Mouse (Mus musculus): ENCODE measurements around the gene Pias3. TPM values are rescaled to one million over a fixed set of nuclear protein-coding genes. Genes with fewer than 3 reads are reported as not detected.

The Pias3 gene
- polyA plus RNA-seq, 1 experiment from 2014 or later, result 45.2 TPM

GRCm38 (mm10) chr3:96692506-96692905 lies 3.7 kb upstream of the Pias3 start:
- H3K9me3 ChIP-seq (ENCODE audit: control insufficient read depth, low read length), result no peaks in the 10 kb centered on the region
- WGBS, result 9% methylated on average over 3 of the region's 3 CpGs
- H3K9ac ChIP-seq (ENCODE audit: low read length), result no peak overlapping the region
- H3K27ac ChIP-seq (ENCODE audit: low read depth, low read length), result no peak overlapping the region
- no peaks in the 10 kb centered on the region for H3K27me3 ChIP-seq (ENCODE audit: control insufficient read depth, insufficient read depth, low read length)
- H3K36me3 ChIP-seq (ENCODE audit: control insufficient read depth, insufficient read depth, low read length), result no peaks in the 10 kb centered on the region
- H3K4me1 ChIP-seq (replicated peaks; ENCODE audit: control insufficient read depth, insufficient read depth, low read length), result no peaks in the 10 kb centered on the region
- no peak overlapping the region for H3K4me2 ChIP-seq (ENCODE audit: low read depth, low read length, severe bottlenecking)
- ATAC-seq (replicated peaks; ENCODE audit: low FRiP score) (no peak), DNase-seq (ENCODE audit: low spot score) (peak; percentile 66)
- H3K4me3 ChIP-seq (ENCODE audit: low read depth, low read length), result no peak overlapping the region

GRCm38 (mm10) chr3:96693579-96693978 lies 2.6 kb upstream of the Pias3 start:
- DNase-seq (ENCODE audit: low spot score) (no peak), ATAC-seq (replicated peaks; ENCODE audit: low FRiP score) (no peak)
- Histone ChIP-seq H3K4me3 (ENCODE audit: low read depth, low read length) (no peak overlapping the region), H3K27me3 (ENCODE audit: control insufficient read depth, insufficient read depth, low read length) (no peaks in the 10 kb centered on the region), H3K9ac (ENCODE audit: low read length) (no peak overlapping the region), H3K4me2 (ENCODE audit: low read depth, low read length, severe bottlenecking) (no peak overlapping the region), H3K36me3 (ENCODE audit: control insufficient read depth, insufficient read depth, low read length) (no peaks in the 10 kb centered on the region), H3K9me3 (ENCODE audit: control insufficient read depth, low read length) (no peaks in the 10 kb centered on the region), H3K27ac (ENCODE audit: low read depth, low read length) (no peak overlapping the region), H3K4me1 (replicated peaks; ENCODE audit: control insufficient read depth, insufficient read depth, low read length) (no peaks in the 10 kb centered on the region)
- WGBS, result 87% methylated on average over 1 of the region's 1 CpGs

- Histone ChIP-seq H3K4me1 (replicated peaks; ENCODE audit: control insufficient read depth, insufficient read depth, low read length) (no peaks in the 10 kb centered on the region), H3K9ac (ENCODE audit: low read length) (peak overlapping the region; percentile 90), H3K9me3 (ENCODE audit: control insufficient read depth, low read length) (no peaks in the 10 kb centered on the region), H3K27ac (ENCODE audit: low read depth, low read length) (peak overlapping the region; percentile 90), H3K36me3 (ENCODE audit: control insufficient read depth, insufficient read depth, low read length) (no peaks in the 10 kb centered on the region; the same call in 1 of the 2 replicates), H3K4me3 (ENCODE audit: low read depth, low read length) (peak overlapping the region; percentile 82), H3K27me3 (ENCODE audit: control insufficient read depth, insufficient read depth, low read length) (no peaks in the 10 kb centered on the region), H3K4me2 (ENCODE audit: low read depth, low read length, severe bottlenecking) (peak overlapping the region; percentile 59)
- DNase-seq (ENCODE audit: low spot score) (peak; percentile 95), ATAC-seq (replicated peaks; ENCODE audit: low FRiP score) (peak; percentile 90)
- under 1% methylated on average over 82 of the region's 85 CpGs for WGBS
Observed at GRCm38 (mm10) chr3:96696766-96697732, 865 bp downstream of the Pias3 start.

- DNase-seq (ENCODE audit: low spot score), result no peak
- Histone ChIP-seq H3K27ac (ENCODE audit: low read depth, low read length) (no peak overlapping the region), H3K9me3 (ENCODE audit: control insufficient read depth, low read length) (no peaks in the 10 kb centered on the region), H3K4me1 (replicated peaks; ENCODE audit: control insufficient read depth, insufficient read depth, low read length) (no peaks in the 10 kb centered on the region), H3K4me2 (ENCODE audit: low read depth, low read length, severe bottlenecking) (no peak overlapping the region), H3K36me3 (ENCODE audit: control insufficient read depth, insufficient read depth, low read length) (peaks cover 4% of the 10 kb centered on the region; the same call in 1 of the 2 replicates), H3K27me3 (ENCODE audit: control insufficient read depth, insufficient read depth, low read length) (no peaks in the 10 kb centered on the region), H3K4me3 (ENCODE audit: low read depth, low read length) (no peak overlapping the region), H3K9ac (ENCODE audit: low read length) (no peak overlapping the region)
- WGBS, result 56% methylated on average over 19 of the region's 19 CpGs
- no peak for ATAC-seq (replicated peaks; ENCODE audit: low FRiP score)
Observed at GRCm38 (mm10) chr3:96698993-96699690, 3.0 kb downstream of the Pias3 start.

- Histone ChIP-seq H3K27me3 (ENCODE audit: control insufficient read depth, insufficient read depth, low read length) (no peaks in the 10 kb centered on the region), H3K9me3 (ENCODE audit: control insufficient read depth, low read length) (no peaks in the 10 kb centered on the region), H3K4me3 (ENCODE audit: low read depth, low read length) (no peak overlapping the region), H3K27ac (ENCODE audit: low read depth, low read length) (no peak overlapping the region), H3K9ac (ENCODE audit: low read length) (no peak overlapping the region), H3K36me3 (ENCODE audit: control insufficient read depth, insufficient read depth, low read length) (peaks cover 4% of the 10 kb centered on the region; the same call in 1 of the 2 replicates), H3K4me2 (ENCODE audit: low read depth, low read length, severe bottlenecking) (no peak overlapping the region), H3K4me1 (replicated peaks; ENCODE audit: control insufficient read depth, insufficient read depth, low read length) (no peaks in the 10 kb centered on the region)
- ATAC-seq (replicated peaks; ENCODE audit: low FRiP score), result no peak
- 53% methylated on average over 7 of the region's 7 CpGs for WGBS
- no peak for DNase-seq (ENCODE audit: low spot score)
Observed at GRCm38 (mm10) chr3:96700376-96700775, 4.2 kb downstream of the Pias3 start.

- peaks cover 4% of the 10 kb centered on the region; the same call in 1 of the 2 replicates for H3K36me3 ChIP-seq (ENCODE audit: control insufficient read depth, insufficient read depth, low read length)
Observed at GRCm38 (mm10) chr3:96701003-96701402, 4.8 kb downstream of the Pias3 start.

GRCm38 (mm10) chr3:96704778-96705177 lies 8.6 kb downstream of the Pias3 start:
- Histone ChIP-seq H3K27me3 (ENCODE audit: control insufficient read depth, insufficient read depth, low read length) (peaks cover 2% of the 10 kb centered on the region; the same call in 1 of the 2 replicates), H3K4me1 (replicated peaks; ENCODE audit: control insufficient read depth, insufficient read depth, low read length) (0 out of 2 replicates have a peak, but pooled peaks cover 3% of the 10 kb centered on the region), H3K36me3 (ENCODE audit: control insufficient read depth, insufficient read depth, low read length) (peaks cover 4% of the 10 kb centered on the region; the same call in 1 of the 2 replicates), H3K4me3 (ENCODE audit: low read depth, low read length) (no peak overlapping the region), H3K9ac (ENCODE audit: low read length) (no peak overlapping the region), H3K27ac (ENCODE audit: low read depth, low read length) (no peak overlapping the region), H3K9me3 (ENCODE audit: control insufficient read depth, low read length) (no peaks in the 10 kb centered on the region), H3K4me2 (ENCODE audit: low read depth, low read length, severe bottlenecking) (no peak overlapping the region)
- DNase-seq (ENCODE audit: low spot score) (peak; percentile 61), ATAC-seq (replicated peaks; ENCODE audit: low FRiP score) (no peak)
- WGBS, result 68% methylated on average over 11 of the region's 11 CpGs

More at GRCm38 (mm10) chr3:96701003-96701402, 4.8 kb downstream of the Pias3 start:
- DNase-seq (ENCODE audit: low spot score) (no peak), ATAC-seq (replicated peaks; ENCODE audit: low FRiP score) (no peak)
- H3K27me3 ChIP-seq (ENCODE audit: control insufficient read depth, insufficient read depth, low read length), result no peaks in the 10 kb centered on the region
- H3K27ac ChIP-seq (ENCODE audit: low read depth, low read length), result no peak overlapping the region
- no peaks in the 10 kb centered on the region for H3K9me3 ChIP-seq (ENCODE audit: control insufficient read depth, low read length)
- H3K4me2 ChIP-seq (ENCODE audit: low read depth, low read length, severe bottlenecking), result no peak overlapping the region
- 90% methylated on average over 4 of the region's 4 CpGs for WGBS
- H3K9ac ChIP-seq (ENCODE audit: low read length), result no peak overlapping the region
- H3K4me1 ChIP-seq (replicated peaks; ENCODE audit: control insufficient read depth, insufficient read depth, low read length), result no peaks in the 10 kb centered on the region
- no peak overlapping the region for H3K4me3 ChIP-seq (ENCODE audit: low read depth, low read length)

- peaks cover 4% of the 10 kb centered on the region; the same call in 1 of the 2 replicates for H3K36me3 ChIP-seq (ENCODE audit: control insufficient read depth, insufficient read depth, low read length)
- WGBS, result 94% methylated on average over 11 of the region's 11 CpGs
Observed at GRCm38 (mm10) chr3:96706217-96706616, 10.0 kb downstream of the Pias3 start.

More at GRCm38 (mm10) chr3:96706217-96706616, 10.0 kb downstream of the Pias3 start:
- ATAC-seq (replicated peaks; ENCODE audit: low FRiP score), result no peak
- Histone ChIP-seq H3K4me1 (replicated peaks; ENCODE audit: control insufficient read depth, insufficient read depth, low read length) (0 out of 2 replicates have a peak, but pooled peaks cover 3% of the 10 kb centered on the region), H3K27ac (ENCODE audit: low read depth, low read length) (no peak overlapping the region), H3K9me3 (ENCODE audit: control insufficient read depth, low read length) (no peaks in the 10 kb centered on the region), H3K27me3 (ENCODE audit: control insufficient read depth, insufficient read depth, low read length) (peaks cover 2% of the 10 kb centered on the region; the same call in 1 of the 2 replicates), H3K4me3 (ENCODE audit: low read depth, low read length) (no peak overlapping the region), H3K4me2 (ENCODE audit: low read depth, low read length, severe bottlenecking) (no peak overlapping the region), H3K9ac (ENCODE audit: low read length) (no peak overlapping the region)
- no peak for DNase-seq (ENCODE audit: low spot score)

All from forebrain, embryonic 11.5 days (tissue).